Mouse (Mus musculus) hindbrain, embryonic 11.5 days (tissue): ENCODE data around the gene Mxd3. TPM values are rescaled to one million over a fixed set of nuclear protein-coding genes. Genes with fewer than 3 reads are reported as not detected.
A peak's percentile ranks its signal among the peaks of the same experiment; 100 is the strongest.

Source experiments
- ATAC-seq: fragments of 200-750 bp; cut with Nextera tagmentation; 2 replicates; pipeline ENCODE4 v1.8.0; 2017; ENCODE audit warnings: mild to moderate bottlenecking, moderate TSS enrichment, moderate library complexity; ENCODE audit not compliant: low FRiP score
- DNase-seq: peaks from one replicate; pipeline ENCODE4 v3.0.0-alpha.2; 2015; ENCODE audit warnings: low spot score
- H3K27ac ChIP-seq: fragments of 300-500 bp; sonication (generic); 2 replicates; pipeline ENCODE4 v1.5.1; 2014; ENCODE audit warnings: mild to moderate bottlenecking, low read depth, low read length
- H3K27me3 ChIP-seq: fragments of 300-500 bp; sonication (generic); 2 replicates; pipeline ENCODE4 v1.6.1; 2014; ENCODE audit warnings: mild to moderate bottlenecking, low read length, moderate library complexity, mixed read lengths; ENCODE audit not compliant: control insufficient read depth, insufficient read depth
- H3K36me3 ChIP-seq: fragments of 300-500 bp; sonication (generic); 2 replicates; pipeline ENCODE4 v1.6.1; 2014; ENCODE audit warnings: mild to moderate bottlenecking, low read length, moderate library complexity, mixed read lengths; ENCODE audit not compliant: control insufficient read depth, insufficient read depth
- H3K4me1 ChIP-seq: fragments of 300-500 bp; sonication (generic); replicated peaks from 2 replicates; pipeline ENCODE4 v1.6.1; 2014; ENCODE audit warnings: low read length, mixed read lengths; ENCODE audit not compliant: control insufficient read depth, insufficient read depth
- H3K4me2 ChIP-seq: fragments of 300-500 bp; sonication (generic); replicated peaks from 2 replicates; pipeline ENCODE4 v1.6.1; 2014; ENCODE audit warnings: mild to moderate bottlenecking, low read depth, low read length
- H3K4me3 ChIP-seq: fragments of 300-500 bp; sonication (generic); 2 replicates; pipeline ENCODE4 v1.5.1; 2014; ENCODE audit warnings: low read depth, low read length
- H3K9ac ChIP-seq: fragments of 300-500 bp; sonication (generic); 2 replicates; pipeline ENCODE4 v1.6.1; 2014; ENCODE audit warnings: low read depth, low read length
- H3K9me3 ChIP-seq: fragments of 300-500 bp; sonication (generic); 2 replicates; pipeline ENCODE4 v1.6.1; 2016; ENCODE audit warnings: low read length; ENCODE audit not compliant: control insufficient read depth
- WGBS: fragments of 180-500 bp; shearing (Covaris S2); extraction: QIAGEN DNeasy Blood & Tissue Kit; methylation state at CpG from one replicate; pipeline ENCODE4 v1.1.7; 2014; 5-methylcytosine and 5-hydroxymethylcytosine counted together
- polyA plus RNA-seq: library from polyadenylated mRNA; unstranded; fragments of >200 nt; fragmentation: Nextera tagmentation; extraction: Ambion mirVana; gene quantifications from 2 replicates; pipeline ENCODE4 v1.2.1, GENCODE M21; 2014

Gene Mxd3
- polyA plus RNA-seq = 28.4 and 30.5 TPM in 2 replicates

GRCm38 (mm10) chr13:55329683-55330566, at the start of gene Mxd3:
Gene Mxd3, minus strand, starts transcription at chr13:55329823.
- no peaks in the 10 kb centered on the region for H3K9me3 ChIP-seq
- peak; percentile 91 for DNase-seq
- WGBS = under 1% methylated on average over 73 of the region's 82 CpGs

GRCm38 (mm10) chr13:55378907-55379580, 49.4 kb upstream of the Mxd3 start:
- H3K4me2 ChIP-seq = no peak overlapping the region
- no peak overlapping the region; the same call in 1 of the 2 replicates for H3K4me3 ChIP-seq

More at GRCm38 (mm10) chr13:55329683-55330566, at the start of gene Mxd3:
- H3K9ac ChIP-seq = peak within 1 kb of the TSS; percentile 74
- H3K27me3 ChIP-seq = no peaks in the 10 kb centered on the region
- peak within 1 kb of the TSS; percentile 88 for H3K27ac ChIP-seq
- H3K4me1 ChIP-seq = peaks cover 6% of the 10 kb centered on the region; the same call in 1 of the 2 replicates
- peaks cover 8% of the 10 kb centered on the region for H3K36me3 ChIP-seq
- H3K4me3 ChIP-seq = peak within 1 kb of the TSS; percentile 63
- H3K4me2 ChIP-seq = peak within 1 kb of the TSS; percentile 93
- peak; percentile 87 for ATAC-seq

GRCm38 (mm10) chr13:55375877-55376276, 46.3 kb upstream of the Mxd3 start:
- Histone ChIP-seq H3K4me2 (no peak overlapping the region), H3K9ac (no peak overlapping the region), H3K36me3 (no peaks in the 10 kb centered on the region), H3K4me1 (0 out of 2 replicates have a peak, but pooled peaks cover 2% of the 10 kb centered on the region), H3K27ac (no peak overlapping the region), H3K4me3 (no peak overlapping the region), H3K27me3 (peaks cover 31% of the 10 kb centered on the region), H3K9me3 (no peaks in the 10 kb centered on the region)
- WGBS = 84% methylated on average over 2 of the region's 2 CpGs
- ATAC-seq (no peak), DNase-seq (no peak)

More at GRCm38 (mm10) chr13:55378907-55379580, 49.4 kb upstream of the Mxd3 start:
- H3K9me3 ChIP-seq = no peaks in the 10 kb centered on the region
- H3K4me1 ChIP-seq = 0 out of 2 replicates have a peak, but pooled peaks cover 2% of the 10 kb centered on the region
- H3K36me3 ChIP-seq = no peaks in the 10 kb centered on the region
- H3K27me3 ChIP-seq = peaks cover 34% of the 10 kb centered on the region
- ATAC-seq = no peak
- H3K9ac ChIP-seq = no peak overlapping the region
- WGBS = 3% methylated on average over 32 of the region's 32 CpGs
- DNase-seq = peak; percentile 15
- H3K27ac ChIP-seq = no peak overlapping the region

DNA sequence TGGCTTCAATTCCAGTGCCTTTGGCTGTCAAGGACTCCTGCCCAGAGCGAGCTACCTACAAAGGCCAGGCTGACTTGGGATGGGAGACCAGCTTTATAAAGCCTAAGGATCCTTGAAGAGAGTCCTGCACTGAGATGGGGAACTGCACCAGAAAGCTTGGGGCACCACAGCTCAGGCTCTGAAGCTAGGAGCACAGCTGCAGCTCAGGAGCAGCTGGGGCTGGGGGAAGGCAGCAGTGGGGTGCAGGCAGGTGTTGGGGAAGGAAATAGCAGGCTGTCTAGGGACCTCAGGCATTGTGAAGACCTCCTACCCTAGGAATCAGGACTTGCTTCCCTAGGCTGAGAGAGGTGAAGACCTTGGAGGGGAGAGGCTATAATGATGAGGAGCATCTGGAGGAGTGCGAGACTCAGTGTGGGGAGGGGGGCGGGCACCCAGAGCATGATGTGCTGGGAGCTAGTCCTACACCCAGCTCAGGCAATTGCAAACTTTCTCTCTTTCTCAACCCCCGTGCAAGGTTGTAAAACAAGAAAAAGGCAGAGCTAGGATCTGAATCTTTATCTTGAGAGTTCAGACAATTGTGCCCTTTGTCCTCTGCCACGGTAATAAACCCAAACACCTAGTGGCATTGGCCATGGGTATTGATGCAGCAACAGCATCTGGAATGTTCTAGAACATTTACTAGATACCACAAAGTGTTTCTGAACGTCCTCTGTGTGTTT, 44.7 kb upstream of the Mxd3 start:
- Histone ChIP-seq H3K4me1 (0 out of 2 replicates have a peak, but pooled peaks cover 2% of the 10 kb centered on the region), H3K9ac (no peak overlapping the region), H3K27ac (no peak overlapping the region), H3K9me3 (no peaks in the 10 kb centered on the region), H3K27me3 (peaks cover 18% of the 10 kb centered on the region), H3K36me3 (no peaks in the 10 kb centered on the region), H3K4me2 (no peak overlapping the region), H3K4me3 (no peak overlapping the region)
- no peak for DNase-seq
- 64% methylated on average over 6 of the region's 6 CpGs for WGBS
- ATAC-seq = no peak

GRCm38 (mm10) chr13:55371740-55372139, 42.1 kb upstream of the Mxd3 start:
- 57% methylated on average over 5 of the region's 5 CpGs for WGBS
- no peak overlapping the region for H3K4me2 ChIP-seq
- peaks cover 3% of the 10 kb centered on the region for H3K27me3 ChIP-seq
- H3K36me3 ChIP-seq = no peaks in the 10 kb centered on the region
- DNase-seq (no peak), ATAC-seq (no peak)
- H3K27ac ChIP-seq = no peak overlapping the region
- no peaks in the 10 kb centered on the region for H3K9me3 ChIP-seq
- H3K9ac ChIP-seq = no peak overlapping the region
- no peak overlapping the region for H3K4me3 ChIP-seq
- no peaks in the 10 kb centered on the region for H3K4me1 ChIP-seq

DNA sequence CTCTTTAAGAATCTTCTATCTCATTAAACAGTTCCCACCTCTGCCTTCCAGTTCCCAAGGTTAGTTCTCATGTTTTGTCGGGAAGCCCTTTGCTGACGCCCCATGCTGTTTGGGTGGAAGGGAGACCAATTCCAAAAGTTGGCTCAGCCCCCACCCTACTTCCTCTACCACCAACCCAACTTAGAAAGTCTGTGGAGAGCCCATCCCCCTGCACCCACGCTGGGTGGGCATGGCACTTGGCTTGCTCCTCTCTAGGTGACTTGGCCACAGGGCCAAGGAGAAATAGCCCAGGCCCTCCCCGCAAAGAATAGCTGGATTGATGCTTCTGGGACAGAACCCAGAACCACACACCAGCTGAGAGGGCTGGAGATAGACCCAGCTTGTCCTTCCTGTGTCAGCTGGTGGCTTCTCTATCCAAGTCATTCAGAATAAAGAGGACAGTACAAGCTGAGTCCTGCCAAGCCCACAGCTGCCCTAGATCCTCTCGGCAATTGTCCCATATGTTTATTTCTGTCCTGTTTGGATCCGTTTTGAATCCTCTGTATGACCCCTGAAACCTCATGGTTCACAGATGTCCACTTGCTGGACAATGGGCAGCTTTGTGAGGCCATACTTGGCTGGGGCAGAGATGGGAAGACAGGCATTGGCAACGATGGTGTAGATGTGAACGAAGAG, 41.5 kb upstream of the Mxd3 start:
- H3K27me3 ChIP-seq = peaks cover 3% of the 10 kb centered on the region; the same call in 1 of the 2 replicates
- no peak overlapping the region for H3K9ac ChIP-seq
- no peaks in the 10 kb centered on the region for H3K4me1 ChIP-seq
- H3K9me3 ChIP-seq = no peaks in the 10 kb centered on the region
- ATAC-seq (no peak), DNase-seq (no peak)
- H3K4me3 ChIP-seq = no peak overlapping the region
- 71% methylated on average over 8 of the region's 8 CpGs for WGBS
- no peak overlapping the region for H3K27ac ChIP-seq
- H3K36me3 ChIP-seq = no peaks in the 10 kb centered on the region
- no peak overlapping the region for H3K4me2 ChIP-seq

DNA sequence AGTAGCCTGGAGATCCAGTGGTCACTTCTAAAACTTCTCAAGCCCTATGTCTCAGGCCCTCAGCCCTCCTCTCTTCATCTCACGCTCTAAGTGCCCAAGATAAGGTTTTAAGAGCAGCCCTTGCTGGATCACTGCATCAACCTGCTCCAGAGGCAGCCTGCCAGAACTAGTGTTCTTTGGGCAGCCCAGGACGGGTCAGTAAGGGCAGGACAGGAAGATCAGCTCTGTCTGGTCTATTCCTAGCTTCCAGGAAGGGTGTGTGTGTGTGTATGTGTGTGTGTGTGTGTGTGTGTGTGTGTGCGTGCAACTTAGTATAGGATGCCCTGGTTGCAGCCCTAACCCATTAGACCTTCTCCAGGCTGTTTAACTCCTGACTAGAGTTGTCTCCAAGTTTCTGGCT, 40.6 kb upstream of the Mxd3 start:
- ATAC-seq = no peak
- Histone ChIP-seq H3K27ac (no peak overlapping the region), H3K4me1 (no peaks in the 10 kb centered on the region), H3K27me3 (peaks cover 3% of the 10 kb centered on the region; the same call in 1 of the 2 replicates), H3K4me2 (no peak overlapping the region), H3K36me3 (no peaks in the 10 kb centered on the region), H3K9me3 (no peaks in the 10 kb centered on the region), H3K4me3 (no peak overlapping the region), H3K9ac (no peak overlapping the region)
- 77% methylated on average over 3 of the region's 3 CpGs for WGBS
- no peak for DNase-seq

DNA sequence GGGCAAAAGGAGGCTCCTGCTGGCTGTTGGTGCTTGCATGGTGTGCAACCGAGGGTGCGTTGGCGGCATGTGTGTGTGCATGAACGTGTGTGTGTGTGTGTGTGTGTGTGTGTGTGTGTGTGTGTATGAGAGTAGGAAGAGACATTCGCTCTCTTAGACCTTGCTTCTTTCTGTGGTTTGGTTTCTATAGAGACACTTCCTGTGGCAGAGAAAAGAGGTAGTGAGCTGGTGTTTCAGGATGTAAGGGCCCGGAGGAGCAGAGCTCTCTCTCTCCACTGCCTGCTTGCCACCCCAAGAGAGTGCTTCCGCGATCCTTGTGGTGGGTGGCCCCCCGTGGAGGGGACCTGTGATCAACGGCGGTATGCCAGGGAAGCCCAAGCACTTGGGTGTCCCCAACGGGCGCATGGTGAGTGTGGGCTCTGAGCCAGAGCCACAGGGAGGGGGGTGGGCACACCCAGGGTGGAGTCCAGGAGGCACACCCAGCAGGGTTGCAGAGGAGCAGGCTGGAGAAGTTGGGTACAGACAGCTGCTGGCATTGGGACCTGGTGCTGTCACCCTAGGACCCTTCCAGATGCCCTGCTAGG, 40.0 kb upstream of the Mxd3 start, which contains the start of gene Rgs14:
TSS of gene Rgs14 (plus strand) at position 202 of the 584 bp plus-strand sequence.
- WGBS = 66% methylated on average over 13 of the region's 13 CpGs
- no peaks in the 10 kb centered on the region for H3K9me3 ChIP-seq
- H3K9ac ChIP-seq = no peak within 1 kb of the TSS
- no peaks in the 10 kb centered on the region for H3K4me1 ChIP-seq
- no peak within 1 kb of the TSS for H3K4me2 ChIP-seq
- H3K4me3 ChIP-seq = no peak within 1 kb of the TSS
- no peak for DNase-seq
- no peak within 1 kb of the TSS for H3K27ac ChIP-seq
- no peak for ATAC-seq
- no peaks in the 10 kb centered on the region for H3K36me3 ChIP-seq
- peaks cover 3% of the 10 kb centered on the region; the same call in 1 of the 2 replicates for H3K27me3 ChIP-seq
